Mouse (Mus musculus) forebrain, embryonic 10.5 days (tissue): ENCODE data around the gene Xpnpep1. TPM values are rescaled to one million over a fixed set of nuclear protein-coding genes. Genes with fewer than 3 reads are reported as not detected.
A peak's percentile ranks its signal among the peaks of the same experiment; 100 is the strongest.

Experiments
- DNase-seq: peaks from one replicate; pipeline ENCODE4 v3.0.0-alpha.2; 2017; ENCODE audit warnings: low spot score; ENCODE audit errors: extremely low spot score
- H3K27ac ChIP-seq: fragments of 300-500 bp; sonication (generic); 2 replicates; pipeline ENCODE4 v1.5.1; 2016; ENCODE audit warnings: mild to moderate bottlenecking
- H3K27me3 ChIP-seq: fragments of 300-500 bp; sonication (generic); 2 replicates; pipeline ENCODE4 v1.6.1; 2016; ENCODE audit warnings: mild to moderate bottlenecking; ENCODE audit not compliant: poor library complexity, severe bottlenecking
- H3K36me3 ChIP-seq: fragments of 300-500 bp; sonication (generic); replicated peaks from 2 replicates; pipeline ENCODE4 v1.6.1; 2016; ENCODE audit warnings: mild to moderate bottlenecking, moderate library complexity
- H3K4me1 ChIP-seq: fragments of 300-500 bp; sonication (generic); 2 replicates; pipeline ENCODE4 v1.6.1; 2016
- H3K4me3 ChIP-seq: fragments of 300-500 bp; sonication (generic); 2 replicates; pipeline ENCODE4 v1.5.1; 2016; ENCODE audit warnings: mild to moderate bottlenecking, moderate library complexity
- H3K9me3 ChIP-seq: fragments of 300-500 bp; sonication (generic); 2 replicates; pipeline ENCODE4 v1.6.1; 2016; ENCODE audit warnings: mild to moderate bottlenecking, moderate library complexity
- WGBS: fragments of 180-500 bp; shearing (Covaris S2); methylation state at CpG from one replicate; pipeline ENCODE4 v1.1.7; 2016; 5-methylcytosine and 5-hydroxymethylcytosine counted together
- polyA plus RNA-seq: library from polyadenylated mRNA; unstranded; fragments of >200 nt; fragmentation: Nextera tagmentation; extraction: Ambion mirVana; gene quantifications from 2 replicates; pipeline ENCODE4 v1.2.1, GENCODE M21; 2016

Gene Xpnpep1
- polyA plus RNA-seq, 1 experiment from 2014 or later: 156 TPM

DNA sequence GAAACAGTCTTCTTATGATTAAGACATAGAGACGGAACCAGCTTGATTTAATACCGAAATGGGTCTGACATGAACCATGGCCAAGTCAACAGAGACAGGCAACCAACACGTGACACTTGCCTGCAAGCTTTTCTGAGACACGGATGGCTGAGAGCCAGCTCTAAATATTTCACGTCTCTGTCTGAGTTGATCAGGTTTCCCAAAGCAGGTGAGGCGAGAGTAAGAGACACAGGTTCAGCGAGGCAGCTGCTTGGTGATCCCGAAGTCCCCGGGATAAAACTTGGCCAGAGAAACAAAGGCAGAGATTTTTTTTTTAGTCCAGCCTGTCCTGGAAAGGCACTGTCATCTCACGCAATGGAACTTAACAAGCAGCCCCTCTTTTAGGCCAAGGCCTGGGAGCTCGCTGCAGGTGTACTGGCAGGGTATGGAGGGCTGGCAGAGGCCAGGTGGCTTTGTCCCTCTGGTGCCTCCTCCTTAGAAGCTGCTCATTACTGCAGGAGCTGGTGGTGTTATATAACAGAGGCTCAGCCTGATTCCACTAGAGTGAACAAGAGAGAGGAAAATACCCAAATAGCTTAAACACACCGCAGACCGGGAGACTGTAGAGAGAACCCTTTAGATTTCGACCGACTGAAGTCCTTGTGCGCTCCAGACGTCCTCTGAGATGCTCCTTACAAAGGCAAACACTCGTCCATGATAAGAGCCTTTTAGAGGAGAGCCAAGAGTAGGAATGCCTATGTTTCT lies 36.4 kb upstream of the Xpnpep1 start:
- Histone ChIP-seq H3K27me3 (no peaks in the 10 kb centered on the region), H3K4me3 (no peak overlapping the region), H3K4me1 (peaks cover 34% of the 10 kb centered on the region), H3K9me3 (no peaks in the 10 kb centered on the region), H3K36me3 (no peaks in the 10 kb centered on the region), H3K27ac (peak overlapping the region; percentile 21; the same call in 1 of the 2 replicates)
- DNase-seq: no peak
- 84% methylated on average over 18 of the region's 18 CpGs for WGBS

DNA sequence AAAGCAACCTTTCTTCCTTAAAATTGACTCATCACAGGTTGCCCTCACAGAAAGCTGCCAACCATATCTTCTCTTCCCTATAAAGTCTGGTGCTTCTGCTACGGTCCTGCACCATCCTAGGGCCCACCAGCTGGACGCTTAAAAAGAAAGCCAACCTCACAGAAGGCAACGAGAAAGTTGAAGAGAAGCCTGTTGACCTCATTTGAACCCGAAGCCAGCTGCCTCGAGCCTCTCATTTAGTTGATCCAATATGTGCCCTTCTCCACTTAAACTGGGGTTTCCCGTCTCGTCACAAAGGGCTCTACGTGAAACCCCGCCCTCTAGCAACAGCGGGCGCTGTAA lies 35.9 kb upstream of the Xpnpep1 start:
- Histone ChIP-seq H3K36me3 (no peaks in the 10 kb centered on the region), H3K27me3 (no peaks in the 10 kb centered on the region), H3K4me3 (no peak overlapping the region), H3K27ac (no peak overlapping the region), H3K4me1 (peaks cover 32% of the 10 kb centered on the region), H3K9me3 (no peaks in the 10 kb centered on the region)
- DNase-seq: no peak
- 87% methylated on average over 11 of the region's 11 CpGs for WGBS

DNA sequence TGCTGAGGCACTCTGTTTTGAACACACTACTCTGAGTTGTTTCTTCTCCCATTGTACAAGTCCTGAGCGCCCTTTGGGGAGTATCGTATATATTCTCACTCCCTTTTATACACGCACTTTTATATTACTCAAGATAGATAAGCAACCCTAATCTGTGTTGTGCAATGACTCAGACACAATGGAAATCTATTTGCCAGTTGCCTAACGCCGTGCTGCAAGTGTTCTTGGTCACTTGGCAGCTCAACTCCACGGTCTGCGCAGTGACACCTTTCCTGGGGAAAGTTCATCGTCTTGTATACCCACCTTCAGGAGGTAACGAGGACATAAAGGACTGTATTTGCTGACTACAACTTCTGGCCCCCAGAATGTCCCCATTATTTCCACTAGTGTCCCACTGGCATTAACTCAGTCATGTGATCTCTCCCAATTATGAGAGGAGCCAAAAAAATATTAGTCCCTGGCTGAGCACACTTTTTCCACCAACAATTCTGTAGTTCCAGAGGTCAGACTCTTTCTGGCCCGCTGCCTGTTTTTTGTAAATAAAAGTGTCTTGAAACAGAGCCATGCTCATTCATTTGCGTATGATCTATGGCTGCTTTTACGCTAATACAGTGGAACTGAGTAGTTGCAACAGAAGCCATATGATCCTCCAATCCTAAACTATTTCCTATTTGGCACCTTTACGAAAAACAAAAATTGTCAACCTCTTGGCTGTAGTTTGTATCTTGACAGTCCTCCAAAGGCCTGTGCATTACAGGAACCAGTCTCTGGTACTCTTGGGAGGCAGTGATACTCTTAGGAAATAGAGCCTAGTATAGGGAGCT lies 35.1 kb upstream of the Xpnpep1 start:
- WGBS: 94% methylated on average over 13 of the region's 13 CpGs
- H3K9me3 ChIP-seq: no peaks in the 10 kb centered on the region
- no peak for DNase-seq
- no peaks in the 10 kb centered on the region for H3K36me3 ChIP-seq
- H3K4me1 ChIP-seq: peaks cover 28% of the 10 kb centered on the region
- no peak overlapping the region for H3K27ac ChIP-seq
- no peak overlapping the region for H3K4me3 ChIP-seq
- no peaks in the 10 kb centered on the region for H3K27me3 ChIP-seq

DNA sequence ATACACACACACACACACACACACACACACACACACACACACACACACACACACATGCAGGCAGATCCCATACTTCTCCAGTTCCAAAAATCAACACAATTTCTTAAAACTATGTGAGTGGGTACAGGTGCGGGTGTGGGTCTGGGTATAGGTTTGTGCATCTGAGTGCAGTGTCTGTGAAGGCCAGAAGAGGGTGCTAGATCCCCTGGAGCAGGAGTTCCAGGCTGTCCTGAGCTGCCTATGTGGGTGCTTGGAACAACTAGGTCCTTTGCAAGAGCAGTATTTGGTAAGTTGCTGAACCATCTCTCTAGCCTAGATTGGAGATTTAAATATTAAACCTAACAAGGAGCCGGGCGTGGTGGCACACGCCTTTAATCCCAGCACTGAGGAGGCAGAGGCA lies 33.5 kb upstream of the Xpnpep1 start:
- Histone ChIP-seq H3K27ac (no peak overlapping the region), H3K36me3 (no peaks in the 10 kb centered on the region), H3K4me1 (peaks cover 28% of the 10 kb centered on the region), H3K27me3 (no peaks in the 10 kb centered on the region), H3K4me3 (no peak overlapping the region), H3K9me3 (no peaks in the 10 kb centered on the region)
- DNase-seq: no peak
- WGBS: 97% methylated on average over 4 of the region's 4 CpGs

DNA sequence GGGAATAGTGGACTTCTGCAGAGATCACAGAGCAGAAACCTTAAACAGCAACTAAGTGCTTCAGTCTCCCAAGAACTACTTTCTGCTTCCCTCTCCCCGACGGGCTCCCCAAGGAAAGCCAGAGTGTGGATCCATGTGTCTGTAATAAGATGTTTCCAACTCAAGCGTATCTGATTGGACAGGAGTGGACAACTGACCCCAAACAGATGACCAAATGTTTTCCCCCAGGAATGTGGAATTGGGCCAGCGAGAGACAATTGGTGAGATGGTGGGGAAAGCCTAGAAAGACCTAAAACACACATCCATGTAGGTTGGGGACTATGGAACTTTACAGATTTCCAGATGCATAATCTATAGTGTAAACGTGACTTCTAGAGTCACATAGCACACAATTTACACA lies 32.4 kb upstream of the Xpnpep1 start:
- WGBS: 83% methylated on average over 5 of the region's 5 CpGs
- Histone ChIP-seq H3K36me3 (no peaks in the 10 kb centered on the region), H3K27ac (no peak overlapping the region), H3K27me3 (no peaks in the 10 kb centered on the region), H3K4me3 (no peak overlapping the region), H3K4me1 (peaks cover 28% of the 10 kb centered on the region), H3K9me3 (no peaks in the 10 kb centered on the region)
- DNase-seq: no peak

DNA sequence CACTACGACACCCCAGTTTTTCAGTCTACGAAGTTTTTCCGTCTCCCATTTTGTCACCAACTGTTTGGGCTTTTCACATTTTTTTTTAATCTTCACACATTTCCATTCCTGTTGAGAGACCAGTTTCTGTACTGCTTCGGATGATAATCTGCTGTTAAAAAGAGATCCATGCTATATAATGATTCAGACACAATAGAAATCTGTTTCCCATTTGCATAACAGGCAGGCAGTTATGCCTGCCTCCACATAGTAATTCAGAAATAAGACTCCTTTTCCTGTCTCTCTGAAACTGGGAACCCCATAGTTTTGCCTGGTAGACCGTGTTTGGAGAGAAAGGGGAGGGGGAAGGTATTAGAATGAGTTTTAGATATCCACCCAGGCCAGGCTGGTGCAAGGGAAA lies 31.6 kb upstream of the Xpnpep1 start:
- Histone ChIP-seq H3K36me3 (no peaks in the 10 kb centered on the region), H3K27ac (no peak overlapping the region), H3K4me1 (peaks cover 26% of the 10 kb centered on the region), H3K27me3 (no peaks in the 10 kb centered on the region), H3K4me3 (no peak overlapping the region), H3K9me3 (no peaks in the 10 kb centered on the region)
- WGBS: 83% methylated on average over 5 of the region's 5 CpGs
- no peak for DNase-seq

DNA sequence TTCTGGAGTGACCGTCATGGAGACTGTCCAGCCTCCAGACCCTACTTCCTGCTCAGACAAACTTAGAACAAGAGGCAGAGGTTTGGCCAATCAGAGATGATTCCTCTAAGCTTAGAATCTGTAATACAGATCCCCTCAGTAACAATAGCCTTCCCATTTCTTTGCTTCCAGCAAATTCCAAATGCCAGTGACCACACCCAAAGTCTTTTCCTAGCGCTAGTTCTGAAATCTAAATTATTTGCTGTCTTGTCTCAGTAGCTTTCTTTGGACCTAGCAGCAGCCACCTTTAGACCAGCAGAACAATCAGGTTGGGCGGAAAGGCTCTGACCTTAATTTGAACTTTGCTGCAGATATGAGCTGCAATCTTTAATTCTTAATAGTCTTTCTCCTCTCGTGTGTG lies 30.9 kb upstream of the Xpnpep1 start:
- peaks cover 30% of the 10 kb centered on the region for H3K4me1 ChIP-seq
- no peak overlapping the region for H3K27ac ChIP-seq
- no peak for DNase-seq
- no peaks in the 10 kb centered on the region for H3K27me3 ChIP-seq
- H3K4me3 ChIP-seq: no peak overlapping the region
- H3K36me3 ChIP-seq: no peaks in the 10 kb centered on the region
- WGBS: 82% methylated on average over 4 of the region's 4 CpGs
- H3K9me3 ChIP-seq: no peaks in the 10 kb centered on the region

DNA sequence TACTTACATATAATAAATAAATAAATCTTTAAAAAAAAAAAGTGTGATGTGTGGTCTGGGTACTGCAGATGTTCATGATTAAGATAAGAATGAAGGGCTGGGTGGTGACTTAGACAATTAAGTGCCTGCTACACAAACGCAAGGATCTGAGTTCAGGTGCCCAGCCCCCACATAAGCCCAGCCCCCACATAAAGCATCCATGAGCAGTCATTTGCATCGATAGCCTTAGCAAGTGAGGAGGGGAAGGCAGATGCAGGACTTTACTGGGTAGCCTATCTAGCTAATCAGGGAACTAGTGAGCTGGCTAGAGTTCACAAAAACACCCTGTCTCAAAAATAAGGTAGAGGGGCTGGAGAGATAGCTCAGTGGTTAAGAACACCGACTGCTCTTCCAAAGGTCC lies 29.4 kb upstream of the Xpnpep1 start:
- H3K4me1 ChIP-seq: peaks cover 36% of the 10 kb centered on the region
- H3K27me3 ChIP-seq: no peaks in the 10 kb centered on the region
- no peak overlapping the region for H3K4me3 ChIP-seq
- no peaks in the 10 kb centered on the region for H3K9me3 ChIP-seq
- WGBS: 88% methylated on average over 3 of the region's 3 CpGs
- H3K36me3 ChIP-seq: no peaks in the 10 kb centered on the region
- no peak for DNase-seq
- H3K27ac ChIP-seq: no peak overlapping the region

DNA sequence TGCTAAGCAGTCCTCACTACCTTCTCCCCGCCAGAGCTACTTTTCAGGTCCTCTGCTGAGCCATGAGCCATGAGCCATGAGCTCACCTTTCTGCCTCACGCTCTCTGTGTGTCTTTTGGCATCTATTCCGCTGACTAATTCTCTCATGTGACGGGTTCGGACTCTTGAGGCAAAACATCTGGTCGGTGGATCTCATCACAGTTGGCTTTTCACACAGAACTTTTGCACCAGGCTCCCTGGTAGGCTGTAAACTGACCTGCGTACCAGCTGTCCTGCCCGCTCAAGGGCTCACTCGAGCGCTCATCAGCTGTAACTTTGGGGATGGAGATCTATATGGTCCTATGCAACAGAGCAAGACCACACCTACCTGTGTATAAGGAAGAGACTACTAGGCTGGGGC lies 26.9 kb upstream of the Xpnpep1 start:
- peaks cover 34% of the 10 kb centered on the region for H3K4me1 ChIP-seq
- DNase-seq: no peak
- 63% methylated on average over 10 of the region's 10 CpGs for WGBS
- no peaks in the 10 kb centered on the region for H3K9me3 ChIP-seq
- H3K4me3 ChIP-seq: no peak overlapping the region
- H3K27ac ChIP-seq: peak overlapping the region; percentile 40; the same call in 1 of the 2 replicates
- no peaks in the 10 kb centered on the region for H3K27me3 ChIP-seq
- no peaks in the 10 kb centered on the region for H3K36me3 ChIP-seq

DNA sequence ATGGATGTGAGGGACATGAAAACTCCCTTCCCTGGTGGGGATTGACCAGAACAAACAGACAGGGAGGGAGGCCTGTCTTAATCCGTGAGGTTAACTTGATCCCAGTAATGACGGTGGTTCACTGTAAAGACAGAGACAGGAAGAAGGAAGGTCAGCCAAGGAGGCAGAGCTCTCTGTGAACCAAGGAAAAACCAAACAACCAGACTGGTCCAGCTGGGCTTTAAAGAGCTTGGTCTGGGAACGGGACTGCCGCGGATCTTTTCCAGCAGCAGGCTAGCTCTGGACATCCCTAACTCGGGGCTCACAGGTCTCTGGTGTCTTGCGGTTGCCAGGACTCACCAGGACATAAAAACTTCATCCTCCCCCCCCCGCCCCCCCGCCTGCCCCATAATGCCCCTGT lies 26.5 kb upstream of the Xpnpep1 start:
- WGBS: 52% methylated on average over 9 of the region's 9 CpGs
- no peak for DNase-seq
- Histone ChIP-seq H3K27ac (peak overlapping the region; percentile 40; the same call in 1 of the 2 replicates), H3K4me1 (peaks cover 30% of the 10 kb centered on the region), H3K4me3 (no peak overlapping the region), H3K27me3 (no peaks in the 10 kb centered on the region), H3K36me3 (no peaks in the 10 kb centered on the region), H3K9me3 (no peaks in the 10 kb centered on the region)

DNA sequence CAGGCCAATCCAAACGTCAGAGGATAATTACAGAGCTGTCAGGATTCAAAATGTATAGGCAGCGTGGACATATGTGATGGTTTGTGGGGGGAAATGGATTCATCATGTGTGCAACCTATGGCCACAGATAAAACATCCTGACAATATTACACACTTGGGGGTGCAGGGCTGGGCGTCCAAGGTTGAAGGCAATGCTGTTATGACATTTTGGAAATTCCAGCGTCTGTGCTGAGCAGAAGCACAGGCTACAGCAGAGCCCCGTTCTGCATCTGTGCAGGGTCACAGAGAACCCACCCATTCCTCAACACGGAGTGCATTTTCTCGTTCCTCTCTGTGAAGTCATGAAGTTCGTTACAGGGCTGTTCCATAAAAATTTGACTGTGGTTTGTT lies 25.0 kb upstream of the Xpnpep1 start:
- Histone ChIP-seq H3K9me3 (no peaks in the 10 kb centered on the region), H3K4me3 (no peak overlapping the region), H3K27me3 (no peaks in the 10 kb centered on the region), H3K27ac (0 out of 2 replicates have a peak overlapping the region, but pooled peaks have one; percentile 15), H3K4me1 (peaks cover 23% of the 10 kb centered on the region), H3K36me3 (no peaks in the 10 kb centered on the region)
- WGBS: 68% methylated on average over 8 of the region's 8 CpGs
- no peak for DNase-seq

DNA sequence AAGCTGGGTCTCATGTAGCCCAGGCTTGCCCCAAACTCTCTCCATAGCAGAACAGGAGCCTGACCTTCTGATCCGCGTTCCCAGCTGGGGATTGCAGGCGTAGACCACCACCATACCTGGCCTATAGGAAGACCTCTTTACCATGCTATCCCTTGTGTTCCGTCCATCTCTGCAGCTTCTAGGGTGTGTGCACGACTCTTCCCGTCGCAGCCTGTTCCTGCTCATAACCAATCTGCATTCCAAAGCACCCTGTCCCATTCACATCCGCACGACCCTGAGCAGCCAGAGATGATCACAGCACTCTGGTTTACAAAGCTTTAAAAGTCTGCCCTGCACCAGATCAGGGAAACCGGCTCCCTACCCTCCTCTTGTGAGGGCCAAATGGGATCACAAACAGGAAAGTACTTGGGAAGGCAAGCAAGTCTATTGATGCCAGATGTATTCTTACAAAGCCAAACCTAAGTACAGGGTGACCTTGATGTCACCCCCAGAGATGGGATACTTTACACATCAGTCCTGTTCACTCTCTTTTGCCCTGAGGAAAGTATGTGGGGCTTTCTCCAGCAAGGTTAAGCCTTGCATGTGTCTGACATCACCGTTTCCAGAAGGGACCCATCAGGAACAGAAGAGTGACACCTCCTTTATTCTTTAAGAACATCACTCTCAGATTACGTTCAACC lies 24.4 kb upstream of the Xpnpep1 start:
- no peaks in the 10 kb centered on the region for H3K36me3 ChIP-seq
- H3K27ac ChIP-seq: peak overlapping the region; percentile 53; the same call in 1 of the 2 replicates
- H3K4me1 ChIP-seq: peaks cover 23% of the 10 kb centered on the region
- H3K4me3 ChIP-seq: no peak overlapping the region
- 77% methylated on average over 12 of the region's 12 CpGs for WGBS
- no peak for DNase-seq
- H3K27me3 ChIP-seq: no peaks in the 10 kb centered on the region
- no peaks in the 10 kb centered on the region for H3K9me3 ChIP-seq

DNA sequence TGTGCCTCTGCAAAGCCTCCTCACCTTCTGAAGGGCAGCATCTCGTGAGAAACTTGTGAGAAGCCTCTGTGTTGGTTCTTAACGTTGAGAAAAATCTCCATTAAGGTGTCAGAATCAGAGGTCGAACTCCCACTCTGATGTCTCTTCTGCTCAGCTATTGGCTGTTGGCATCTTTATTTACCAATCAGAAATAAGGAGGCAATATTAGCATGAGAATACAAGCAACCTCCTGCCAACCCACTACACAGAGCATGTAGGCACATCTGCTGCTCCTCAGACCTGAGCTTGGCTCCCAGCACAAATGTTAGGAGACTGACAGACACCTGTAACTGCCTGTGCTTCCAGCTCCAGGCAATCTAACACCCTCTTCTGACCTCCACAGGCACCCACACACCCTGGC lies 22.0 kb upstream of the Xpnpep1 start:
- H3K36me3 ChIP-seq: no peaks in the 10 kb centered on the region
- no peak overlapping the region for H3K4me3 ChIP-seq
- H3K27ac ChIP-seq: no peak overlapping the region
- DNase-seq: no peak
- H3K4me1 ChIP-seq: peaks cover 29% of the 10 kb centered on the region
- no peaks in the 10 kb centered on the region for H3K9me3 ChIP-seq
- H3K27me3 ChIP-seq: no peaks in the 10 kb centered on the region
- 55% methylated on average over 3 of the region's 3 CpGs for WGBS
